Mouse (Mus musculus) bone marrow, adult 2 months (tissue): ENCODE data around the gene Taf1a.

ENCODE experiments used
- CTCF ChIP-seq: fragments of 200-500 bp; IDR thresholded peaks from 2 replicates; pipeline ENCODE4 v1.5.1; 2011; ENCODE audit warnings: low read length, control low read depth; ENCODE audit not compliant: control insufficient read depth, insufficient read depth
- POLR2A ChIP-seq: fragments of 200-500 bp; IDR thresholded peaks from 2 replicates; pipeline ENCODE4 v1.6.1; 2011; ENCODE audit warnings: low read depth, mild to moderate bottlenecking, control low read depth, low read length, borderline replicate concordance; ENCODE audit not compliant: control insufficient read depth

- TF ChIP-seq POLR2A (no peak), CTCF (no peak)
Observed at GRCm38 (mm10) chr1:183377045-183377444, 11.7 kb upstream of the Taf1a start.
